Mouse (Mus musculus) thymus, postnatal 14 days (tissue): ENCODE data around the gene P4ha3.

ENCODE experiments used
- DNase-seq: peaks from one replicate; pipeline ENCODE4 v3.0.0; 2021

The P4ha3 gene

GRCm38 (mm10) chr7:100307872-100308653 lies 22.7 kb downstream of the P4ha3 start:
- no peak for DNase-seq

GRCm38 (mm10) chr7:100309216-100309615 lies 23.9 kb downstream of the P4ha3 start:
- no peak for DNase-seq

- DNase-seq = no peak
Observed at GRCm38 (mm10) chr7:100309679-100310078, 24.4 kb downstream of the P4ha3 start.

GRCm38 (mm10) chr7:100310290-100310689 lies 25.0 kb downstream of the P4ha3 start:
- DNase-seq = peak; percentile 67

- no peak for DNase-seq
Observed at GRCm38 (mm10) chr7:100312716-100313115, 27.4 kb downstream of the P4ha3 start.

- no peak for DNase-seq
Observed at GRCm38 (mm10) chr7:100316924-100317323, 31.6 kb downstream of the P4ha3 start.

DNA sequence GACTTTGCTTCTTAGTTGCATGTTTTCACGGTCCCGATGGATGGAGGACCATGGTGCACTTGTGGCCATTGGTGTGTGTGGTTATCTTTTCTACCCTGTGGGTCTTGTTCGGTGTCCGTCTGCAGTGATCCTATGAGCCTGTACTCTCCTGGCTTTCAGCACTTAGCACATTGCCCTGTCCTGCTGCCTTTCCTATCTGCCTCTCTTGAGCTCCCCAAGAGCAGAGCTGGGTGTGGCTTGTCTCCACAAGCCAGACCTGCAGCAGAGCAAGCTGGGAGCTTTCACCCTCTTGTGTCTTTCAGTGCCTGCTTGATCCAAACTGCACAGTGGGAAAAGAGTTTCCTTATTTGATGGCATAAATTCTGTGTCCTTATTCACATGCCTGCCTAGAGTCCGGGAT lies 32.2 kb downstream of the P4ha3 start:
- no peak for DNase-seq

DNA sequence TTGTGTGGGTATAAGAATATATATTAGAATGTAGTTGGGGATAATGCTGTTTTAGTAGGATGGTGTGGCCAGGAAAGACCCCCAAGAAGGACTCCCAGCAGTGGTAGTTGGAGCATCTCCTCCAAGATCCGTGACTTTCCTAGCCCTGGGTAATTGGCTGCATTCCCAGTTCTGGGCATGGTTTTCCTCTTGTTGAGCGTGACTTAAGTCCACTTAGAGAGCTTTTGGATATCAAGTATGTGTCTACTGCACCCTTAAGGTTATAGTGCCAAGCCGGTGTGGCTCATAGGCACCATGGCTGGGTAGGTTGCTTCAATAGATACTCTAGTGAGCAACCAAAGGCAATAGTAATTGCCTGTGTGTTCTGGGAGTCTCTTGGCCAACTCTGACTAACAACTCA lies 38.4 kb downstream of the P4ha3 start:
- DNase-seq = no peak

DNA sequence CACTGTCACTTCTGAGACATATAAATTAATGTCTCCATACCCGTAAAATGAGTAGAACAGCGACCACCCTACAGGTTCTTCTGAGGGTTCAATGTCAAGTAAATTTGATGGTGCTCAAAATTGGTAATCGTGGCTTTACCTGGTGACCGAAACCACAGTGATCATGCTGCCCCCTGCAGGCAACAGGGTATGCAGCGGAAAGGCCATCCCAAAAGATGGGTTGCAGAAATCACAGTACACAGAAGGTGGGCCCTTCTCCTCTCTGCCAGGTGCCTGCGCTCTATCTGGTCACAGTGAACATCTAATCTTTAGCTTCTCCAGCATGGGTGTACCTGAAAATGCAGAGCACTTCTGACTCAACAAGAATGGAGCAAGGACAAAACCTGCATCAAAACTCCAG lies 40.2 kb downstream of the P4ha3 start:
- peak; percentile 23 for DNase-seq

DNA sequence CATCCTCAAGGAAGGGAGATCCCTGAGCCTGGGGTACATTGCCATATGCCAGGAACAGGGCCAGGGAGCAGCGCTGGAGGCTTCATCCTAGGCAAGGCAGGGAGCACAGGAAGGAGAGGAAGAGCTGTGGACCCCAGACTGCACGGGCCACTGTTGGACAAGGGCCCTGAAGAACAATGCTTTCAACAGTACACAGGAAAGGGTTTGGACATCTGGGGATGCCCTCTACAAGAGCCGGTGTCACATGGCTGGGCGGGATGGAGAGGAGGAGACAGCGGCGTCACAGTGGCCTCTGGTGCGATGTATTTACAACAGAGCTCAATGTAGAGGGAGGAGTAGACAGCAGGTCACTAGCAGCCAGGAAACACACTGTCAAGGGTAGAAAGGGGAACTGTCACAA lies 42.2 kb downstream of the P4ha3 start:
- DNase-seq = no peak

DNA sequence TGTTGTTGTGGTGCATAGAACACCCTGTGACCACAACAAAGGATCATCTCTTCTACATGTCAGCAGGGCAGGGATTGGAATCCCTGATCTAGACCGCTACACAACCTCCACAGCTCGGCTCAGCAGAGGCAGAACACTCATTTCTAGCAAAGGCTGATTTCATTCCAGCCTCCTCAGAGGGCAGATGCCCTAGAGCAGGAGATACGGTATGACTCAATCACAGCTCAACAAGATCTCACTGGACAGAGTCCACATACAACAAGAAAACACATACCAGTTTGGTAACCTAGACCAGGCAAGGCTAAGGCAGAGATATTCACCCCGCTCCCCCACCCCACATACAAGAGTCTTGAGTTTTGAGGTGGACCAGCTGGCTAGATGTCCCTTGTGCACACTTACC lies 43.3 kb downstream of the P4ha3 start:
- no peak for DNase-seq

DNA sequence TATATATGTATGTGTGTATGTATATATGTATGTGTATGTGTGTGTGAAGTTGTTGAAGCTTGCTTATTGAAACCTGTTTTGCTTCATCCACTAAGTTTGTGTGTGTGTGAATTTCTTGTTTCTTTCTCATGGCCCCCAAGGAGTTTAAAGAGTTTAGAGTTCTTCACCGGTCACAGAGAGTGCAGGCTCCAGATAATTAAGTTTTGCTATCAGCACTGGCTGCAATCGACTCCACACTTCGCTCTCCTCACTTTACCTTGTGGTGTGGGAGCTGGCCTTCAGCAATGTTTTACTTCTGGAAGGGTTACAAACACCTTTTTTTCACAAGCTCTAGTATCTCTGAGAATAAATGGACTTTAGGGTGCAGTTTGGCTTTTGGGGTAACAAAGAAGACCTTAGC lies 45.9 kb downstream of the P4ha3 start:
- DNase-seq = no peak

GRCm38 (mm10) chr7:100335921-100336320 lies 50.6 kb downstream of the P4ha3 start:
- no peak for DNase-seq

DNA sequence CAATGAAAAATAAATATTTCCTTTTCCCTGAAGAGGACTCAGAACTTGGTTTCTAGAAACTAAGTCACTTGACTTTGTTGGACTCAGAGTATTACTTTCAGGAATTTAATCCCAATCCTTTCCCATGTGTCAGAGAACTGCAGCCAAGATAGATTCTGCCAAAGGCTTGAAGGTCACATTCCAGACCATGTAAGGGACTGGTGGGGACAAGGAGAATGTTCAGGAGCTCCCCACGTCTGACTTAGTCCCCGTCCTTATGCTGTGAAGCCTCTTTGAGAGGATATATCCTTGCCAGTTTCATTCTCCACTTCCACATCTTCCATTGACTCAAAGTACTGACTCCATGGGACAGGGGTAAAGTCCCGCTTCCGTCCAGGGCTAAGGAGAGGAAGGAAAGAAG lies 69.7 kb downstream of the P4ha3 start:
- no peak for DNase-seq

DNA sequence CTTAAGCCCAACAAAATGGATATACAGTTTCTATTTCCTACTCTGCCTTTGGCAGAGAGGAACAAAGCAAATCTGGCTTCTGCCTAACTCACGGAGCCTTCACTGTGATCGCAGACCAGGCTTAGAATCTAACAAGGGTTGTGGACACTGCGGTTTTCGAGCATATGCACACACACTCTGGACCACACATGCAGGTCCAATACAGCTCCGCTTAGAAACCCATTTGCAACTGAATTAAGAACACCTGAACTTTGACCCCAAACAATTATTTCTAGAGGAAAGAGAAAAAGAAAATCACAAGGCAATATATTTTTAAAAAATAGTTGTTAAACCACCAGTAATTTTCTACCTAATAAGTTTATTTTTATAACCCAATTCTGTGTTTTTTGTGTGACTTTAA lies 71.0 kb downstream of the P4ha3 start:
- DNase-seq = no peak

- DNase-seq = no peak
Observed at GRCm38 (mm10) chr7:100356768-100357167, 71.4 kb downstream of the P4ha3 start.

- no peak for DNase-seq
Observed at GRCm38 (mm10) chr7:100357856-100358255, 72.5 kb downstream of the P4ha3 start.

DNA sequence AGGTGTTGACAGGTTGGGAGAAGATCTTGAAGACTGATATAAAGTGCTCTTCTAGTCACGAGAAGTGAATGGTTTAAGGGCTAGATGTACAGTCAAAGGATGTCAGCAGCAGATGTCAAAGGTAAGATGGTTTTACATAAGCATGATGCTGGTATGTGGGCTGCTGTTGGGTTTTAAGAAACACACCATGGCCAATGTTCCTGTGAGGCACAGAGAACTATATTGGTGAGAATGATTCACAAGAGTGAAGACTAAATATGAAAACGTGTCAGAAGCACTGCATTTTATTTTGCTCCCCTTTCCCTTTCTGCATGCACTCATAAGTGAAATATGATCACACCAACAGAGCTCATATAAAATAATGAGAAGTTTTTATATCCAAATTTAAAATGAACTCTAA lies 77.8 kb downstream of the P4ha3 start:
- DNase-seq = no peak

- no peak for DNase-seq
Observed at GRCm38 (mm10) chr7:100364888-100365287, 79.6 kb downstream of the P4ha3 start.
